In genomic region chr3:24463941-24464340, GRCm38 (mm10) we compare ENCODE assay signal across 15 mouse cellular contexts.
"Had no signal": no experiment of that assay in that cellular context is flagged by ENCODE, and none has a peak within 500 bp of the region (broad histone marks: within the 10 kb centered on the region; RNA-seq: fewer than 3 reads in every experiment).

No protein-coding gene starts in this region.

- ATAC-seq: intestine, embryonic 16.5 days; midbrain, embryonic 16.5 days had no signal

- H3K9me3 ChIP-seq: kidney, embryonic 15.5 days; limb, embryonic 13.5 days; midbrain, embryonic 12.5 days; neural tube, embryonic 13.5 days had no signal

- H3K9ac ChIP-seq: kidney, embryonic 15.5 days; limb, embryonic 13.5 days; liver, embryonic 14.5 days; midbrain, embryonic 12.5 days; neural tube, embryonic 13.5 days had no signal

- H3K36me3 ChIP-seq: kidney, embryonic 15.5 days; limb, embryonic 13.5 days; midbrain, embryonic 12.5 days; neural tube, embryonic 13.5 days had no signal

- DNase-seq: kidney, adult 2 months; kidney, postnatal 14 days; lung, adult 18-20 months; retina, postnatal 1 day; right cerebral cortex, postnatal 14 days; thymus, adult 18-20 months; thymus, postnatal 14 days had no signal

- H3K4me2 ChIP-seq: kidney, embryonic 15.5 days; limb, embryonic 13.5 days; midbrain, embryonic 12.5 days; neural tube, embryonic 13.5 days had no signal

- H3K27ac ChIP-seq: kidney, embryonic 15.5 days; limb, embryonic 13.5 days; liver, embryonic 14.5 days; midbrain, embryonic 12.5 days; neural tube, embryonic 13.5 days; stomach, postnatal 0 days had no signal

- H3K4me3 ChIP-seq: kidney, embryonic 15.5 days; limb, embryonic 13.5 days; midbrain, embryonic 12.5 days; neural tube, embryonic 13.5 days had no signal

- H3K4me1 ChIP-seq: kidney, embryonic 15.5 days; limb, embryonic 13.5 days; midbrain, embryonic 12.5 days; neural tube, embryonic 13.5 days had no signal

- H3K27me3 ChIP-seq: kidney, embryonic 15.5 days; limb, embryonic 13.5 days; midbrain, embryonic 12.5 days; neural tube, embryonic 13.5 days had no signal
